Mouse (Mus musculus) cerebellum, adult 2 months (tissue): Measurements from ENCODE around the gene Whrn. TPM values are rescaled to one million over a fixed set of nuclear protein-coding genes. Genes with fewer than 3 reads are reported as not detected.

Experiments used
- DNase-seq, 2 experiments: peaks; one replicate each; pipeline ENCODE4 v3.0.0; 2021
- H3K27ac ChIP-seq: fragments of 200-500 bp; 2 replicates; pipeline ENCODE4 v1.5.1; 2012; ENCODE audit warnings: low read length, control low read depth, inconsistent platforms; ENCODE audit not compliant: insufficient read depth
- H3K27me3 ChIP-seq: fragments of 200-500 bp; 2 replicates; pipeline ENCODE4 v1.6.1; 2012; ENCODE audit warnings: inconsistent platforms, mild to moderate bottlenecking, low read length, moderate library complexity; ENCODE audit not compliant: control insufficient read depth, insufficient read depth
- H3K4me1 ChIP-seq: fragments of 200-500 bp; 2 replicates; pipeline ENCODE4 v1.6.1; 2011; ENCODE audit warnings: low read length; ENCODE audit not compliant: control insufficient read depth, insufficient read depth
- H3K4me3 ChIP-seq: fragments of 200-500 bp; replicated peaks from 2 replicates; pipeline ENCODE3; 2011; ENCODE audit warnings: mild to moderate bottlenecking, low read depth, low read length, control low read depth; ENCODE audit not compliant: insufficient read depth
- CTCF ChIP-seq: fragments of 200-500 bp; IDR thresholded peaks from 2 replicates; pipeline ENCODE4 v1.5.1; 2011; ENCODE audit warnings: low read depth, mild to moderate bottlenecking, control low read depth, low read length, moderate library complexity, borderline replicate concordance; ENCODE audit not compliant: insufficient read depth
- POLR2A ChIP-seq: fragments of 200-500 bp; IDR thresholded peaks from 2 replicates; pipeline ENCODE4 v1.6.1; 2011; ENCODE audit warnings: low read length, control low read depth, borderline replicate concordance; ENCODE audit not compliant: insufficient read depth
- WGBS: fragments of 180-500 bp; shearing (Covaris S2); methylation state at CpG from one replicate; pipeline ENCODE4 v1.1.7; 2018; 5-methylcytosine and 5-hydroxymethylcytosine counted together
- polyA plus RNA-seq: library from polyadenylated mRNA; depleted of rRNA; stranded (reverse); fragments of >200 nt; gene quantifications from 2 replicates; pipeline ENCODE4 v1.2.3, GENCODE M21; 2012

The Whrn gene
- polyA plus RNA-seq, 1 experiment, result 91.9 TPM

DNA sequence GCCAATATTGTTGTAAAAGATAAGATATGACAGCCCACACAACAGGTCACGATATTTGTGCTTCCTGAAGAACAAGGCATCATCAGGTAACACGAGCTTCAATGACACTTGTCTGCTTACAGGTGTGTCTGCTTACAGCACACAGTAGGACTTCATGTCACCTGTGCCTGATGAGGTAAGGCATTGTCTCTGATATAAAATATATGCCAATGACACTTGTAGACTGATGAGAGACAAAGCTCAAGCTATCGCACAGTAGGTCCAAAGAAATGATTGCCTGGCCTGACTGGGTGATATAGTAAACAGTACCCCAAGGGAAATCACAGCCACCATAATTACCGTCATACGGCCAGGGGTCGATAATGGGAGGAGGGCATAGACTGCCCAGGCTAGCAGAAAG, 18.9 kb downstream of the Whrn start:
- no peak for DNase-seq
- WGBS, result 96% methylated on average over 6 of the region's 6 CpGs
- H3K27ac ChIP-seq, result no peak overlapping the region
- no peak overlapping the region for H3K4me3 ChIP-seq
- H3K27me3 ChIP-seq, result no peaks in the 10 kb centered on the region
- TF ChIP-seq POLR2A (no peak), CTCF (no peak)
- H3K4me1 ChIP-seq, result no peaks in the 10 kb centered on the region

DNA sequence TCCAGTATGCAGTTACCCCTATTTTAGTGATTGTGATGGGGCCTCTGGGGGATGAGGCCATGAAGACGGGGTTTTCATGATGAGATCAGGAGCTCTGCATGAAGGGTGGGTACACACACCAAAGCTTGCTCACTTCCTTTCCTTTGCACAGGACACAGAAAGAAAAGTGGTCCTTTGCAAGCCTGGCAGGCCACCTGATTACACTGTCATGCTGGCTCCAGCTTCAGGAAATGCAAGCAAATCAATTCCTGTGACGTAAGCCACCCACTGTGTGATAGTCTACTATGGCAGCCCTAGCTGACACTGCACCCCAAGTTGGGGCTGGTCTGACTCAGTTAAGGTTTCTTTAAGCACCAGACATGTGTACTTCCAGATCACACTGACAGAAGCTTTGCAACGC, 20.6 kb downstream of the Whrn start:
- H3K4me3 ChIP-seq, result no peak overlapping the region
- no peak for TF ChIP-seq CTCF
- no peak for TF ChIP-seq POLR2A
- no peaks in the 10 kb centered on the region for H3K27me3 ChIP-seq
- 79% methylated on average over 3 of the region's 3 CpGs for WGBS
- no peak for DNase-seq
- no peaks in the 10 kb centered on the region for H3K4me1 ChIP-seq
- H3K27ac ChIP-seq, result no peak overlapping the region

DNA sequence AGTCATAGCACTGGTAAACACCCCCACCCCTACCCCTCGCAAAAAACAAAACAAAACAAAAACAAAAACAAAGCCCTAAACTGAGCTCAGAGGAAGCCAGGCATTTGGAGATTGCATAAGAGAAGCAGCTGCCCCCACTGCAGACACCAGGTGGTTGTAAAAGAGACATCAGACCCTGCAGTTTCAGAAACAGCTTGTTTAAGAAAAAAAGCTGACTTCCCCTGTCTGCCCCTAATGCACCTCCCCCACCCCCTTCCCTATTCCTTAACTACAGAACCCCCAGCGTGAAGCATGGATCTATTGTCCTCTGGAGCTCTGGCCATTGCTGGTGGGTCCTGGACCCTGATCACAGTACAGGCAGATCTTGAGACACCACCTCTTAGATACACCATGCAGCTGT, 21.4 kb downstream of the Whrn start:
- 39% methylated on average over 2 of the region's 2 CpGs for WGBS
- no peak for DNase-seq
- Histone ChIP-seq H3K27ac (no peak overlapping the region), H3K4me1 (no peaks in the 10 kb centered on the region), H3K27me3 (no peaks in the 10 kb centered on the region), H3K4me3 (no peak overlapping the region)
- TF ChIP-seq POLR2A (no peak), CTCF (no peak)

DNA sequence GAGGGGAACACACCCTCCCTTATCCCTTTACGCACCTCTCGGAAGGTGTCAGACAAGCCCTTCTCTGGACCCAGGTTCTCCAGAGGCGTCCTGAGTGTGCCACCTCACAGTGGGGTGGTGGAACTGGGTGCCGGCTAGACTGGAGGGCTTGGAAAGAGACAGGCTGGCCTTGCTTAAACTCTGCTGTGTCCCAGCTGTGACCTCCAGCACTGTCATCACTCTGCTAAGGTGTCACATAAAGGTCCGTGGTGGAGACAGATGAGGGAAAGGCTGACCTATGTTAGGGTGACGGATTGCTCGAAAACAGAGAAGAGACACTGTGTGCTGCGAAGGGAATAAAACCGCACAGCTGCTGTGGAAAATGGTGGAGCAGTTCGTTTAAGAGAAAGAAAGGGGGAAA, 28.5 kb downstream of the Whrn start:
- WGBS, result 74% methylated on average over 9 of the region's 10 CpGs
- no peaks in the 10 kb centered on the region for H3K27me3 ChIP-seq
- TF ChIP-seq POLR2A, result no peak
- no peak for TF ChIP-seq CTCF
- H3K4me1 ChIP-seq, result no peaks in the 10 kb centered on the region
- no peak overlapping the region for H3K27ac ChIP-seq
- DNase-seq, result no peak
- no peak overlapping the region for H3K4me3 ChIP-seq

DNA sequence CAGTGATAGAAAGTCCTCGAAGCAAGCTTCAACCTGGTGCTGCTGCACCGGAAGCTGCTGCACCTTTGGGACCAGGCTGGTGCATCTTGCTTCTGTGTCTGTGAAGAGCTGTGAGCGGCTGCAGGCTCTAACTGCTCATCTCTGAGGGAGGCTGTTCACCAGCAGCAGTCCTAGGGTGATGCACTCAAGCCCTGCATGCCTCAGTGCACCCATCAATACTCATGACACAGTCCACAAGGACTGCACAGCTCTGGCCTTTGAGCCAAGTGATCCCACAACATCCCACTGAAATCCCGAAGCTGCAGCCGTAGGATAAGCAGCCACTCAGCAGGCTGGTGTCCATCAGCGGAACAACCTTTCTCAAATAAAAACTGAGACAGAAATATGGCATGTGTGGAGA, 29.6 kb downstream of the Whrn start:
- WGBS, result 77% methylated on average over 6 of the region's 6 CpGs
- Histone ChIP-seq H3K27me3 (no peaks in the 10 kb centered on the region), H3K4me3 (no peak overlapping the region), H3K27ac (no peak overlapping the region), H3K4me1 (no peaks in the 10 kb centered on the region)
- DNase-seq, result no peak
- TF ChIP-seq CTCF (no peak), POLR2A (no peak)

DNA sequence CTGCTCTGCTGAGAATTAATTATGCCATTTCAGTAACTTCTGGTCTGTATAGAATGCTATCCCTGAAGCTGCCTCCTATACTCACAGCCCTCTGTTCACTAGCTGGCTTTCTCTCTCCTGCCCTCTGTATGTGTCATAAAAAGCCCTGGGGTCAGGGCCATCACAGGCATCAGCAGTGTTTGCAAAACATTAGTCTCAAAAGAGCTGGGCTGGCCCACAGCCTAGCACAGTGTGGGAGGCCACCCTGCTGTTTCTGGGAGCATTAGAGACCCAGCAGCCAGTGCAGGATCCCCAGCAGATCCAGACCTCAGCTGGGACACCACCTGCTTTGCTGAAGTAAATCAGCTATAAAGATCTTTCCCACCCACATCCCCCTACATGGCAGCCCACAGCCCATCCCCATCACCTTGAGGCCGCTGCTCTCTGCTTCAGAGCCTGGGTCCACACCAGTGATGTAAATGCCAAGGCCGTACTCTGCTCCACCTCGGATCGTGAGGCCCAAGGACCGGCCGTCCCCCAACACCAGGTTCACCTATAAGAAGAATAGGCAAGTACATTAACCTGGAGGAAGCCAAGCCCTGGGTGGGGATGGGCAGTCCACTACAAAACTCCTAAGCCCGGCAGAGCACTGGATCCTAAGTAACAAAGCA, 34.8 kb downstream of the Whrn start:
- TF ChIP-seq POLR2A (no peak), CTCF (no peak)
- Histone ChIP-seq H3K27me3 (no peaks in the 10 kb centered on the region; the same call in 1 of the 2 replicates), H3K4me3 (no peak overlapping the region), H3K4me1 (no peaks in the 10 kb centered on the region), H3K27ac (no peak overlapping the region)
- no peak for DNase-seq
- WGBS, result 87% methylated on average over 7 of the region's 7 CpGs

DNA sequence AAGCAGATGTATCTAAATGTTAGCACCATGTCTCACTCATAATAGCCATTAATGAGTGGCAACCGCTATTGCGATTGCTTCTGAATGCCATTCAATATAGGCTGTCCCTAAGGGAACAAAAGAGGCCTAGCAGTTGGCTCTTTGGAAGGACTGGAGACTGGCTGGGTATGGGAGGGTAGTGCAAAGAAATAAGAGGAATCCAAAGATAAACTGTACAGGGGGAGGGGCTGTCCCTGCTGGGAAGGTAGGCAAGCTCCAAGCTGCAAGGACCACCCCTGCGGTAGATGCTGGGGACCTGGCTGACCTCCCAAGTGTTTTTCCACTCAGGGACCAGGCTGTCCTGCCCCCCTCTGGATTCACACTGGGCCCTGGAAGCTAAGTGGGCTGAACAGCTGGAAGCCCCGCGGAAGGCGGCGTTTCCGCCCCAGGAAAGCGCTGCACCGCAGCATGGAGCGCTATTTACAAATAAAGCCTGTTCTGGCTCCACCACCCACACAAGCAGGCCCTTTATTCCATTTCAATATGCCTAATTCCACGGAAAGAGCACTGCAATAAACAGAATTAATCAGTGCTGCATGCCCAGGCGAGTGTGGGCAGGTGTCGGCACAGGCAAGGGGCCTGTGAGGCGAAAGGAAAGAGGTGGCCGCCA, 36.5 kb downstream of the Whrn start:
- Histone ChIP-seq H3K27ac (no peak overlapping the region), H3K27me3 (no peaks in the 10 kb centered on the region; the same call in 1 of the 2 replicates), H3K4me1 (no peaks in the 10 kb centered on the region), H3K4me3 (no peak overlapping the region)
- WGBS, result 35% methylated on average over 16 of the region's 16 CpGs
- DNase-seq, result peak in 1 of 2 experiments; percentile 45
- no peak for TF ChIP-seq POLR2A

DNA sequence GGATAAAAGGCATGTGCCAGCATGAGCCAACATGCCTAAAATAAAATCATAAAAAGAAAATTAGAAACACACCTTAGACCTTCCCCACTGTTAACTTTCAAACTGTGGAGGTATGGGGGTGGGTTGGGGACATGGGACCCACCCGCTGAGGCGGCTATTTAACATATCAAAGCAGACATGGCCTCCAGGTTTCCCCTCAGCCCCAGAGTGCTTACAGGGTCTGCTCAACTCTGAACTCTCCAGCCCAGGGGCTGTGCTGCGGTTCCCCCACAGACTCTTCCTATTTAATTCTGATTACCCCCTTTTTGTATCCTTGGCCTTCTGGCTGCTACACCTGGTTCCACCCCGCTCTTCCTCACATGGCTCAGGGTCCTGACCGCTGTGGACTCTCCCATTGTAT, 39.2 kb downstream of the Whrn start:
- Histone ChIP-seq H3K27ac (no peak overlapping the region), H3K4me3 (no peak overlapping the region), H3K4me1 (no peaks in the 10 kb centered on the region), H3K27me3 (no peaks in the 10 kb centered on the region; the same call in 1 of the 2 replicates)
- 84% methylated on average over 5 of the region's 5 CpGs for WGBS
- no peak for TF ChIP-seq CTCF
- TF ChIP-seq POLR2A, result no peak
- DNase-seq, result no peak
